Comparison of ENCODE assay signal across 25 mouse cellular contexts in the genomic region with DNA sequence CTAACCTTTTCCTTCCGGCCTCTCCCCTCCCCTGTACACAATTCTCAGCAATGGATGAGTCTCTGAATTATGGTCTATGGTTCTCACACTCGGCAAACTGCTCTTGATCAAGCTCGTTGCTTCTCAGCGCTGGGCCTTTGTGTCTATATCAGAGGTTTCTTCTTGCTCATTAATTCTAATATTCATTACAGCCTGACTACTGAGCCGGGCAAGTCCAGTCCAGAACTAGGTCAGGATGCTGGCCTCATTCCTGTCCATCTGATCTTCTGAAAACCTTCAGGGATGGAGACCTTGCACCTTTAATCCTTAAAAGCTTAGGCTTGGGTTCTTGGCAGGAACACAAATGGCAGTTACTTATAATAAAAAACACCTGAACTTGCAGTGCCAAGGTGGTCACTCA. TPM values are rescaled to one million over a fixed set of nuclear protein-coding genes. Genes with fewer than 3 reads are reported as not detected.
"Had no signal": no experiment of that assay in that cellular context is flagged by ENCODE, and none has a peak within 500 bp of the region (broad histone marks: within the 10 kb centered on the region; RNA-seq: fewer than 3 reads in every experiment).

No protein-coding gene starts in this region.

- H3K4me1 ChIP-seq: heart, embryonic 13.5 days; heart, embryonic 15.5 days; hindbrain, embryonic 13.5 days; kidney, embryonic 15.5 days; limb, embryonic 10.5 days; limb, embryonic 12.5 days; liver, embryonic 13.5 days had no signal

- DNase-seq: gastrocnemius, postnatal 10 days; gastrocnemius, postnatal 36 days; heart, adult 11 months; heart, adult 2 months; heart, postnatal 14 days; heart, postnatal 36 days; kidney, adult 11 months; kidney, adult 2 months; kidney, adult 9 months; kidney, postnatal 14 days; kidney, postnatal 36 days; layer of hippocampus, adult 9-11 months; liver; liver, embryonic 13.5 days had no signal

- H3K4me3 ChIP-seq: heart, adult 2 months; heart, embryonic 13.5 days; heart, embryonic 15.5 days; hindbrain, embryonic 13.5 days; kidney, embryonic 15.5 days; left cerebral cortex, adult 2 months; limb, embryonic 10.5 days; limb, embryonic 12.5 days; liver, embryonic 13.5 days had no signal

- ATAC-seq: hindbrain, embryonic 16.5 days; intestine, embryonic 16.5 days had no signal

- H3K27ac ChIP-seq: heart, adult 2 months; heart, embryonic 13.5 days; heart, embryonic 15.5 days; hindbrain, embryonic 13.5 days; kidney, embryonic 15.5 days; kidney, postnatal 0 days; left cerebral cortex, adult 2 months; limb, embryonic 10.5 days; limb, embryonic 12.5 days; liver, embryonic 13.5 days had no signal

- H3K27me3 ChIP-seq: heart, embryonic 13.5 days; heart, embryonic 15.5 days; hindbrain, embryonic 13.5 days; kidney, embryonic 15.5 days; limb, embryonic 12.5 days; liver, embryonic 13.5 days had no signal

RNA-seq across cellular contexts. Expression of gene Stac3, which starts 2.0 kb away (rescaled TPM):
- total RNA-seq: hematopoietic stem cell, adult 5-6 weeks had no signal

RNA-seq across cellular contexts. Expression of gene Ndufa4l2, which starts 15.3 kb away (rescaled TPM):
- total RNA-seq: hematopoietic stem cell, adult 5-6 weeks had no signal

RNA-seq across cellular contexts. Expression of gene Nxph4, which starts 34.8 kb away (rescaled TPM):
- total RNA-seq: hematopoietic stem cell, adult 5-6 weeks had no signal
